Mouse (Mus musculus) hindbrain, embryonic 12.5 days (tissue): ENCODE measurements around the gene Prkag1. TPM values are rescaled to one million over a fixed set of nuclear protein-coding genes. Genes with fewer than 3 reads are reported as not detected.

Experiments
- ATAC-seq: fragments of 200-750 bp; cut with Nextera tagmentation; 2 replicates; pipeline ENCODE4 v1.8.0; 2017; ENCODE audit warnings: moderate TSS enrichment; ENCODE audit not compliant: low FRiP score
- H3K27ac ChIP-seq: fragments of 300-500 bp; sonication (generic); 2 replicates; pipeline ENCODE4 v1.5.1; 2016; ENCODE audit warnings: mild to moderate bottlenecking
- H3K27me3 ChIP-seq: fragments of 300-500 bp; sonication (generic); 2 replicates; pipeline ENCODE4 v1.6.1; 2016; ENCODE audit warnings: mild to moderate bottlenecking
- H3K36me3 ChIP-seq: fragments of 300-500 bp; sonication (generic); 2 replicates; pipeline ENCODE4 v1.6.1; 2016; ENCODE audit warnings: mild to moderate bottlenecking
- H3K4me1 ChIP-seq: fragments of 300-500 bp; sonication (generic); 2 replicates; pipeline ENCODE4 v1.6.1; 2016
- H3K4me2 ChIP-seq: fragments of 300-500 bp; sonication (generic); replicated peaks from 2 replicates; pipeline ENCODE4 v1.6.1; 2016; ENCODE audit warnings: mild to moderate bottlenecking
- H3K4me3 ChIP-seq: fragments of 300-500 bp; sonication (generic); 2 replicates; pipeline ENCODE4 v1.5.1; 2016; ENCODE audit warnings: mild to moderate bottlenecking
- H3K9ac ChIP-seq: fragments of 300-500 bp; sonication (generic); 2 replicates; pipeline ENCODE4 v1.6.1; 2016; ENCODE audit warnings: mild to moderate bottlenecking, moderate library complexity
- H3K9me3 ChIP-seq: fragments of 300-500 bp; sonication (generic); replicated peaks from 2 replicates; pipeline ENCODE4 v1.6.1; 2016; ENCODE audit warnings: mild to moderate bottlenecking
- WGBS: fragments of 180-500 bp; shearing (Covaris S2); methylation state at CpG from one replicate; pipeline ENCODE4 v1.1.7; 2016; 5-methylcytosine and 5-hydroxymethylcytosine counted together
- polyA plus RNA-seq: library from polyadenylated mRNA; unstranded; fragments of >200 nt; fragmentation: Nextera tagmentation; extraction: Ambion mirVana; gene quantifications from 2 replicates; pipeline ENCODE4 v1.2.1, GENCODE M21; 2016

Gene Prkag1
- polyA plus RNA-seq, result 71.0 and 78.9 TPM in 2 replicates

- peaks cover 35% of the 10 kb centered on the region for H3K36me3 ChIP-seq
- peak; percentile 98 for ATAC-seq
- peak within 1 kb of the TSS; percentile 71 for H3K4me2 ChIP-seq
- no peaks in the 10 kb centered on the region for H3K27me3 ChIP-seq
- no peaks in the 10 kb centered on the region for H3K9me3 ChIP-seq
- under 1% methylated on average over 64 of the region's 66 CpGs for WGBS
- peak within 1 kb of the TSS; percentile 55 for H3K4me3 ChIP-seq
- peak within 1 kb of the TSS; percentile 77 for H3K9ac ChIP-seq
- H3K27ac ChIP-seq, result peak within 1 kb of the TSS; percentile 86
- peaks cover 11% of the 10 kb centered on the region for H3K4me1 ChIP-seq
These were observed at the start of gene Prkag1 for GRCm38 (mm10) chr15:98830736-98831683. TSS of gene Prkag1 (minus strand) at chr15:98831521.

GRCm38 (mm10) chr15:98877331-98877730 lies 46.0 kb upstream of the Prkag1 start:
- peaks cover 20% of the 10 kb centered on the region for H3K4me1 ChIP-seq
- H3K9me3 ChIP-seq, result no peaks in the 10 kb centered on the region
- no peak overlapping the region for H3K4me2 ChIP-seq
- H3K4me3 ChIP-seq, result no peak overlapping the region
- H3K9ac ChIP-seq, result no peak overlapping the region
- no peak for ATAC-seq
- whole genome bisulfite sequencing, result 18% methylated on average over 3 of the region's 3 CpGs
- H3K27ac ChIP-seq, result no peak overlapping the region
- H3K36me3 ChIP-seq, result no peaks in the 10 kb centered on the region
- no peaks in the 10 kb centered on the region for H3K27me3 ChIP-seq

- WGBS, result 2% methylated on average over 51 of the region's 51 CpGs
- H3K4me2 ChIP-seq, result peak overlapping the region; percentile 99
- no peaks in the 10 kb centered on the region for H3K27me3 ChIP-seq
- H3K4me1 ChIP-seq, result peaks cover 37% of the 10 kb centered on the region
- no peaks in the 10 kb centered on the region for H3K36me3 ChIP-seq
- ATAC-seq, result peak; percentile 80
- peak overlapping the region; percentile 99 for H3K9ac ChIP-seq
- H3K9me3 ChIP-seq, result no peaks in the 10 kb centered on the region
- H3K27ac ChIP-seq, result peak overlapping the region; percentile 98
- peak overlapping the region; percentile 91 for H3K4me3 ChIP-seq
These were observed 40.9 kb upstream of the Prkag1 start for GRCm38 (mm10) chr15:98871916-98872888.

GRCm38 (mm10) chr15:98871070-98871915 lies 40.0 kb upstream of the Prkag1 start, which contains the start of gene Kmt2d:
TSS of gene Kmt2d (minus strand) at chr15:98871204.
- Histone ChIP-seq H3K4me1 (peaks cover 39% of the 10 kb centered on the region), H3K9me3 (no peaks in the 10 kb centered on the region), H3K9ac (peak within 1 kb of the TSS; percentile 99), H3K36me3 (peaks cover 4% of the 10 kb centered on the region), H3K4me2 (peak within 1 kb of the TSS; percentile 99), H3K27me3 (no peaks in the 10 kb centered on the region), H3K4me3 (peak within 1 kb of the TSS; percentile 91), H3K27ac (peak within 1 kb of the TSS; percentile 98)
- WGBS, result under 1% methylated on average over 58 of the region's 94 CpGs
- ATAC-seq, result peak; percentile 46

GRCm38 (mm10) chr15:98870179-98871069 lies 39.1 kb upstream of the Prkag1 start:
- Histone ChIP-seq H3K9ac (peak overlapping the region; percentile 99), H3K4me3 (peak overlapping the region; percentile 91), H3K4me2 (peak overlapping the region; percentile 99), H3K4me1 (peaks cover 39% of the 10 kb centered on the region), H3K9me3 (no peaks in the 10 kb centered on the region), H3K27me3 (no peaks in the 10 kb centered on the region), H3K27ac (peak overlapping the region; percentile 98), H3K36me3 (peaks cover 13% of the 10 kb centered on the region)
- 0% methylated on average over 15 of the region's 16 CpGs for WGBS
- ATAC-seq, result no peak

- H3K27ac ChIP-seq, result 0 out of 2 replicates have a peak overlapping the region, but pooled peaks have one; percentile 98
- peak overlapping the region; percentile 99 for H3K9ac ChIP-seq
- no peaks in the 10 kb centered on the region for H3K27me3 ChIP-seq
- peak overlapping the region; percentile 99 for H3K4me2 ChIP-seq
- peaks cover 39% of the 10 kb centered on the region for H3K4me1 ChIP-seq
- peaks cover 22% of the 10 kb centered on the region for H3K36me3 ChIP-seq
- H3K9me3 ChIP-seq, result no peaks in the 10 kb centered on the region
- 13% methylated on average over 8 of the region's 8 CpGs for WGBS
- H3K4me3 ChIP-seq, result peak overlapping the region; percentile 91
- ATAC-seq, result no peak
These were observed 38.2 kb upstream of the Prkag1 start for GRCm38 (mm10) chr15:98869342-98870178.

- Histone ChIP-seq H3K4me2 (peak overlapping the region; percentile 99), H3K4me1 (peaks cover 39% of the 10 kb centered on the region), H3K36me3 (peaks cover 32% of the 10 kb centered on the region), H3K4me3 (peak overlapping the region; percentile 91), H3K9ac (peak overlapping the region; percentile 99), H3K9me3 (no peaks in the 10 kb centered on the region), H3K27me3 (no peaks in the 10 kb centered on the region), H3K27ac (no peak overlapping the region; the same call in 1 of the 2 replicates)
- WGBS, result 47% methylated on average over 11 of the region's 11 CpGs
- no peak for ATAC-seq
These were observed 37.2 kb upstream of the Prkag1 start for GRCm38 (mm10) chr15:98868346-98869063.

GRCm38 (mm10) chr15:98867321-98867720 lies 36.0 kb upstream of the Prkag1 start:
- 75% methylated on average over 6 of the region's 6 CpGs for WGBS
- no peak overlapping the region for H3K9ac ChIP-seq
- H3K27ac ChIP-seq, result no peak overlapping the region
- peaks cover 32% of the 10 kb centered on the region for H3K4me1 ChIP-seq
- H3K4me3 ChIP-seq, result no peak overlapping the region
- peaks cover 44% of the 10 kb centered on the region for H3K36me3 ChIP-seq
- H3K27me3 ChIP-seq, result no peaks in the 10 kb centered on the region
- no peaks in the 10 kb centered on the region for H3K9me3 ChIP-seq
- H3K4me2 ChIP-seq, result peak overlapping the region; percentile 99
- ATAC-seq, result no peak

- H3K36me3 ChIP-seq, result peaks cover 52% of the 10 kb centered on the region
- H3K4me1 ChIP-seq, result peaks cover 32% of the 10 kb centered on the region
- no peak overlapping the region for H3K4me3 ChIP-seq
- 95% methylated on average over 5 of the region's 5 CpGs for WGBS
- H3K9ac ChIP-seq, result no peak overlapping the region
- H3K27me3 ChIP-seq, result no peaks in the 10 kb centered on the region
- ATAC-seq, result no peak
- no peaks in the 10 kb centered on the region for H3K9me3 ChIP-seq
- no peak overlapping the region for H3K27ac ChIP-seq
- H3K4me2 ChIP-seq, result no peak overlapping the region
These were observed 35.2 kb upstream of the Prkag1 start for GRCm38 (mm10) chr15:98866501-98866900.
